ENCODE assay signal across 10 mouse cellular contexts in the genomic region with DNA sequence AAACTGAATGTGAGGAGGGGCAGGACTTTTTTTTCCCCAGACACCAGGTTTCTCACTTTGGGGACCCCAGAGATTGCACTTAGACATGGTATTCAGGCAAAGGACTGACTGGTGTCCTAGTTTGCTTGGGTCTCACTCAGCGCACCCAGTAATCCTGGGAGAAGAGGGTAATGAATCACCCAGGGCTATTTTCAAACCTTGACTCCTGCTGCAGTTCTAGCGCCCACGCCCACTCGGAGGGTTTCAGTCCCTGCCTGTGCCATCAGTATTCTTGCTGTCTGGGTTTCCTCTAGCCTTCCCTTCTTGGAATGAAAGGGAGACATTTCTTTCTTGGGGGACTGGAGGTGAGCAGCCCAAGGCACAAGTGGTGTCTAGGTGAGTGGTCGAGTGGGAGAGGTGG. TPM values are rescaled to one million over a fixed set of nuclear protein-coding genes. Genes with fewer than 3 reads are reported as not detected.
DNase-seq lines count a peak whose midpoint lies in the region; ATAC-seq lines count a peak whose summit lies in the region.
"Had no signal": no experiment of that assay in that cellular context is flagged by ENCODE, and none has a peak within 500 bp of the region (broad histone marks: within the 10 kb centered on the region; RNA-seq: fewer than 3 reads in every experiment).

No protein-coding gene starts in this region.

- DNase-seq in heart, postnatal 14 days, result no peak
- DNase-seq in right cerebral cortex, postnatal 25 days, result no peak
- DNase-seq: thymus, postnatal 36 days had no signal

- peaks cover 18% of the 10 kb centered on the region; the same call in 1 of the 2 replicates for H3K4me1 ChIP-seq in heart, embryonic 16.5 days (ENCODE audit: control insufficient read depth, insufficient read depth, low read length)
- peaks cover 53% of the 10 kb centered on the region for H3K4me1 ChIP-seq in megakaryocyte, embryonic 14.5 days
- 0 out of 2 replicates have a peak, but pooled peaks cover 6% of the 10 kb centered on the region for H3K4me1 ChIP-seq in embryonic facial prominence, embryonic 15.5 days

- H3K9me3 ChIP-seq in heart, embryonic 16.5 days (replicated peaks; ENCODE audit: control insufficient read depth, low read length), result no peaks in the 10 kb centered on the region
- no peaks in the 10 kb centered on the region for H3K9me3 ChIP-seq in megakaryocyte, embryonic 14.5 days
- H3K9me3 ChIP-seq in embryonic facial prominence, embryonic 15.5 days (replicated peaks), result no peaks in the 10 kb centered on the region

- WGBS in heart, embryonic 16.5 days, result 36% methylated on average over 5 of the region's 5 CpGs
- 69% methylated on average over 5 of the region's 5 CpGs for WGBS in embryonic facial prominence, embryonic 15.5 days
- WGBS in macrophage (ENCODE audit: missing documents), result 93% methylated on average over 3 of the region's 5 CpGs

- ATAC-seq in heart, embryonic 16.5 days (replicated peaks; ENCODE audit: extremely low read depth, insufficient read depth, low FRiP score), result no peak
- no peak for ATAC-seq in megakaryocyte, adult 5-6 weeks (ENCODE audit: poor library complexity, severe bottlenecking)
- no peak for ATAC-seq in embryonic facial prominence, embryonic 15.5 days (ENCODE audit: insufficient number of reproducible peaks, low FRiP score, low TSS enrichment, low read depth)
- ATAC-seq in erythroid progenitor cell, adult 5-6 weeks (replicated peaks; ENCODE audit: low FRiP score, poor library complexity, severe bottlenecking), result no peak
- ATAC-seq: intestine, postnatal 0 days had no signal

- peak overlapping the region; percentile 64 for H3K4me3 ChIP-seq in heart, embryonic 16.5 days (ENCODE audit: low read length)
- H3K4me3 ChIP-seq in megakaryocyte, embryonic 14.5 days (replicated peaks), result peak overlapping the region; percentile 93
- no peak overlapping the region for H3K4me3 ChIP-seq in embryonic facial prominence, embryonic 15.5 days (replicated peaks)
- H3K4me3 ChIP-seq in macrophage (ENCODE audit: inconsistent target), result peak overlapping the region; percentile 57

- H3K36me3 ChIP-seq in heart, embryonic 16.5 days (ENCODE audit: control insufficient read depth, insufficient read depth), result no peaks in the 10 kb centered on the region
- no peaks in the 10 kb centered on the region for H3K36me3 ChIP-seq in megakaryocyte, embryonic 14.5 days (replicated peaks; ENCODE audit: low read length)
- H3K36me3 ChIP-seq in embryonic facial prominence, embryonic 15.5 days, result no peaks in the 10 kb centered on the region
- no peaks in the 10 kb centered on the region for H3K36me3 ChIP-seq in macrophage (ENCODE audit: inconsistent target)

- intact Hi-C loops in heart, postnatal 14 days (cut with DNase I), result no loop called here

- peaks cover 7% of the 10 kb centered on the region; the same call in 1 of the 2 replicates for H3K27me3 ChIP-seq in heart, embryonic 16.5 days (ENCODE audit: control insufficient read depth, insufficient read depth, low read length)
- H3K27me3 ChIP-seq in megakaryocyte, embryonic 14.5 days (replicated peaks), result peaks cover 41% of the 10 kb centered on the region
- peaks cover 27% of the 10 kb centered on the region for H3K27me3 ChIP-seq in embryonic facial prominence, embryonic 15.5 days

- H3K79me2 ChIP-seq in macrophage (ENCODE audit: inconsistent target), result peaks cover 56% of the 10 kb centered on the region

- peak overlapping the region; percentile 78; the same call in 1 of the 2 replicates for H3K9ac ChIP-seq in heart, embryonic 16.5 days (ENCODE audit: low read length)
- H3K9ac ChIP-seq in embryonic facial prominence, embryonic 15.5 days, result no peak overlapping the region

- H3K27ac ChIP-seq in heart, embryonic 16.5 days (ENCODE audit: low read length), result peak overlapping the region; percentile 0; the same call in 1 of the 2 replicates
- H3K27ac ChIP-seq in embryonic facial prominence, embryonic 15.5 days (replicated peaks), result no peak overlapping the region
- peak overlapping the region; percentile 89 for H3K27ac ChIP-seq in macrophage

- H3K4me2 ChIP-seq in heart, embryonic 16.5 days (ENCODE audit: low read depth, low read length), result peak overlapping the region; percentile 73
- 0 out of 2 replicates have a peak overlapping the region, but pooled peaks have one; percentile 77 for H3K4me2 ChIP-seq in embryonic facial prominence, embryonic 15.5 days (replicated peaks)

RNA-seq across cellular contexts. Expression of a gene that starts 40.7 kb away (rescaled TPM):
- 16.0 and 16.1 TPM in 2 replicates for polyA plus RNA-seq in heart, embryonic 16.5 days (2015; fragmentation: Nextera tagmentation; extraction: Ambion mirVana)
- 10 to 100 TPM; 38.9 to 39.2 TPM for total RNA-seq in heart, postnatal 14 days (2021)
- 2.4 and 3.4 TPM in 2 replicates for polyA plus RNA-seq in megakaryocyte, embryonic 14.5 days (2012; ENCODE audit: insufficient read depth, low replicate concordance)
- 11.5 and 12.4 TPM in 2 replicates for total RNA-seq in megakaryocyte, adult 5-6 weeks (2015)
- 24.3 and 25.8 TPM in 2 replicates for total RNA-seq in megakaryocyte, adult 5-6 weeks (2017)
- polyA plus RNA-seq in embryonic facial prominence, embryonic 15.5 days (2015; fragmentation: Nextera tagmentation; extraction: Ambion mirVana), result 7.4 and 9.5 TPM in 2 replicates
- total RNA-seq in macrophage (2018; cell fraction: chromatin; rRNA removed), result 100 to 1,000 TPM in 7 of 26 experiments, 10 to 100 TPM in 19; 20.9 to 142 (median 62.6) TPM
- 10 to 100 TPM; 21.6 to 68.1 (median 33.3) TPM for total RNA-seq in macrophage (2018; cell fraction: cytosol; rRNA removed)
- total RNA-seq in macrophage (2018; cell fraction: nucleus; rRNA removed), result 100 to 1,000 TPM in 1 of 26 experiments, 10 to 100 TPM in 25; 22.9 to 107 (median 44.6) TPM
- polyA plus RNA-seq in macrophage (2018), result 38.4 to 50.2 TPM (median 42.6 TPM) in 3 replicates
- 1.7 and 3.6 TPM in 2 replicates for total RNA-seq in erythroid progenitor cell, adult 5-6 weeks (2015; ENCODE audit: low replicate concordance)
- total RNA-seq in erythroid progenitor cell, adult 5-6 weeks (2017; ENCODE audit: low replicate concordance), result 2.7 and 4.2 TPM in 2 replicates
